Comparison of ENCODE assay signal across 21 mouse cellular contexts in genomic region chr12:8857308-8857707, GRCm38 (mm10).
DNase-seq lines count a peak whose midpoint lies in the region; ATAC-seq lines count a peak whose summit lies in the region.
"Had no signal": no experiment of that assay in that cellular context is flagged by ENCODE, and none has a peak within 500 bp of the region (broad histone marks: within the 10 kb centered on the region; RNA-seq: fewer than 3 reads in every experiment).

No protein-coding gene starts in this region.

- H3K27ac ChIP-seq in forebrain, embryonic 10.5 days = peak overlapping the region; percentile 37
- H3K27ac ChIP-seq in forebrain, embryonic 15.5 days (replicated peaks) = no peak overlapping the region
- H3K27ac ChIP-seq in liver, embryonic 11.5 days (ENCODE audit: low read depth, low read length) = no peak overlapping the region
- no peak overlapping the region for H3K27ac ChIP-seq in liver, embryonic 12.5 days
- H3K27ac ChIP-seq in limb, embryonic 11.5 days (replicated peaks; ENCODE audit: low read depth, low read length) = peak overlapping the region; percentile 94
- H3K27ac ChIP-seq: heart, embryonic 13.5 days; midbrain, embryonic 13.5 days had no signal

- no peak for ATAC-seq in forebrain, embryonic 15.5 days (replicated peaks)
- ATAC-seq in liver, embryonic 11.5 days (replicated peaks; ENCODE audit: low FRiP score) = 0 out of 2 replicates have a peak, but pooled peaks have one; percentile 45
- no peak for ATAC-seq in liver, embryonic 12.5 days
- ATAC-seq in limb, embryonic 11.5 days (ENCODE audit: insufficient number of reproducible peaks, low FRiP score, low TSS enrichment, low read depth) = no peak
- ATAC-seq: forebrain, embryonic 14.5 days had no signal

- H3K36me3 ChIP-seq in forebrain, embryonic 10.5 days (replicated peaks) = no peaks in the 10 kb centered on the region
- no peaks in the 10 kb centered on the region for H3K36me3 ChIP-seq in forebrain, embryonic 15.5 days
- no peaks in the 10 kb centered on the region for H3K36me3 ChIP-seq in liver, embryonic 11.5 days (ENCODE audit: control insufficient read depth, insufficient read depth, low read length)
- no peaks in the 10 kb centered on the region for H3K36me3 ChIP-seq in liver, embryonic 12.5 days
- H3K36me3 ChIP-seq in limb, embryonic 11.5 days (ENCODE audit: control insufficient read depth, insufficient read depth, low read length) = no peaks in the 10 kb centered on the region
- H3K36me3 ChIP-seq: heart, embryonic 13.5 days; hindbrain, embryonic 10.5 days; kidney, embryonic 15.5 days; midbrain, embryonic 13.5 days had no signal

- no peak overlapping the region for H3K9ac ChIP-seq in forebrain, embryonic 15.5 days (replicated peaks)
- H3K9ac ChIP-seq in liver, embryonic 11.5 days (ENCODE audit: low read depth, low read length) = no peak overlapping the region
- H3K9ac ChIP-seq in liver, embryonic 12.5 days = no peak overlapping the region
- H3K9ac ChIP-seq in limb, embryonic 11.5 days (ENCODE audit: low read length) = no peak overlapping the region
- H3K9ac ChIP-seq: heart, embryonic 13.5 days; kidney, embryonic 15.5 days; lung, embryonic 14.5 days; midbrain, embryonic 13.5 days had no signal

- peaks cover 40% of the 10 kb centered on the region for H3K4me1 ChIP-seq in forebrain, embryonic 10.5 days
- H3K4me1 ChIP-seq in forebrain, embryonic 15.5 days = no peaks in the 10 kb centered on the region
- no peaks in the 10 kb centered on the region for H3K4me1 ChIP-seq in liver, embryonic 11.5 days (replicated peaks; ENCODE audit: control insufficient read depth, insufficient read depth, low read length)
- H3K4me1 ChIP-seq in liver, embryonic 12.5 days = 0 out of 2 replicates have a peak, but pooled peaks cover 4% of the 10 kb centered on the region
- peaks cover 37% of the 10 kb centered on the region for H3K4me1 ChIP-seq in limb, embryonic 11.5 days (ENCODE audit: control insufficient read depth, insufficient read depth, low read length)
- H3K4me1 ChIP-seq: midbrain, embryonic 13.5 days had no signal

- H3K4me2 ChIP-seq in forebrain, embryonic 15.5 days (replicated peaks) = no peak overlapping the region
- H3K4me2 ChIP-seq in liver, embryonic 11.5 days = no peak overlapping the region
- H3K4me2 ChIP-seq in liver, embryonic 12.5 days = no peak overlapping the region
- H3K4me2 ChIP-seq in limb, embryonic 11.5 days (ENCODE audit: low read depth, severe bottlenecking) = no peak overlapping the region
- H3K4me2 ChIP-seq: heart, embryonic 13.5 days; kidney, embryonic 15.5 days; lung, embryonic 14.5 days; midbrain, embryonic 13.5 days had no signal

- intact Hi-C loops in left cerebral cortex, postnatal 10 days (cut with DNase I) = no loop called here

- no peak for DNase-seq in forebrain, embryonic 10.5 days (ENCODE audit: extremely low spot score, low spot score)
- DNase-seq in liver, embryonic 11.5 days (ENCODE audit: low spot score) = no peak
- DNase-seq in limb, embryonic 11.5 days (ENCODE audit: low spot score) = no peak
- no peak for DNase-seq in cerebellum, postnatal 10 days
- DNase-seq in left cerebral cortex, postnatal 10 days (ENCODE audit: extremely low spot score in 1 of 2, low spot score in 2 of 2) = no peak
- DNase-seq in cerebellum, adult 18-20 months = no peak
- DNase-seq: cerebellum, adult 9-10 months; embryo, embryonic 11 days; layer of hippocampus, postnatal 36 days; left cerebral cortex, postnatal 4 days; retina, postnatal 1 day; thymus, adult 18-20 months had no signal

- no peaks in the 10 kb centered on the region for H3K27me3 ChIP-seq in forebrain, embryonic 10.5 days (ENCODE audit: poor library complexity, severe bottlenecking)
- no peaks in the 10 kb centered on the region for H3K27me3 ChIP-seq in forebrain, embryonic 15.5 days
- no peaks in the 10 kb centered on the region; the same call in 1 of the 2 replicates for H3K27me3 ChIP-seq in liver, embryonic 11.5 days (replicated peaks; ENCODE audit: control insufficient read depth, insufficient read depth, low read length)
- H3K27me3 ChIP-seq in liver, embryonic 12.5 days (replicated peaks) = peaks cover 44% of the 10 kb centered on the region; the same call in 1 of the 2 replicates
- H3K27me3 ChIP-seq in limb, embryonic 11.5 days (ENCODE audit: control insufficient read depth, insufficient read depth, low read length) = no peaks in the 10 kb centered on the region
- H3K27me3 ChIP-seq: CH12.LX; heart, embryonic 13.5 days; kidney, embryonic 15.5 days; midbrain, embryonic 13.5 days had no signal

- WGBS in forebrain, embryonic 10.5 days = 48% methylated on average over 8 of the region's 8 CpGs
- 46% methylated on average over 8 of the region's 8 CpGs for WGBS in forebrain, embryonic 15.5 days
- WGBS in liver, embryonic 11.5 days = 39% methylated on average over 8 of the region's 8 CpGs
- 42% methylated on average over 8 of the region's 8 CpGs for WGBS in liver, embryonic 12.5 days (ENCODE audit: insufficient replicate concordance)
- WGBS in limb, embryonic 11.5 days = 38% methylated on average over 8 of the region's 8 CpGs

- no peak overlapping the region for H3K4me3 ChIP-seq in forebrain, embryonic 10.5 days
- no peak overlapping the region for H3K4me3 ChIP-seq in forebrain, embryonic 15.5 days
- no peak overlapping the region for H3K4me3 ChIP-seq in liver, embryonic 11.5 days (ENCODE audit: low read depth, low read length)
- H3K4me3 ChIP-seq in liver, embryonic 12.5 days = no peak overlapping the region
- H3K4me3 ChIP-seq in limb, embryonic 11.5 days (ENCODE audit: low read depth, low read length) = no peak overlapping the region
- H3K4me3 ChIP-seq: heart, embryonic 13.5 days; hindbrain, embryonic 10.5 days; kidney, embryonic 15.5 days; midbrain, embryonic 13.5 days had no signal

- H3K9me3 ChIP-seq in forebrain, embryonic 10.5 days = no peaks in the 10 kb centered on the region
- H3K9me3 ChIP-seq in forebrain, embryonic 15.5 days = no peaks in the 10 kb centered on the region
- H3K9me3 ChIP-seq in liver, embryonic 11.5 days (ENCODE audit: control insufficient read depth, low read length) = no peaks in the 10 kb centered on the region
- no peaks in the 10 kb centered on the region for H3K9me3 ChIP-seq in liver, embryonic 12.5 days (replicated peaks)
- H3K9me3 ChIP-seq in limb, embryonic 11.5 days (ENCODE audit: control insufficient read depth, low read length) = no peaks in the 10 kb centered on the region
- H3K9me3 ChIP-seq: heart, embryonic 13.5 days; hindbrain, embryonic 10.5 days; kidney, embryonic 15.5 days; midbrain, embryonic 13.5 days had no signal

Comparison
In these comparisons a context has a peak if more than half of its experiments do, and no peak if none do; other contexts are left out.
1. H3K27ac ChIP-seq: peak in forebrain, embryonic 10.5 days (single experiment) and limb, embryonic 11.5 days (single experiment); none in forebrain, embryonic 15.5 days (single experiment), liver, embryonic 11.5 days (single experiment) and liver, embryonic 12.5 days (single experiment).